Mouse (Mus musculus) forebrain, embryonic 16.5 days (tissue): ENCODE results near the gene Gins2. TPM values are rescaled to one million over a fixed set of nuclear protein-coding genes. Genes with fewer than 3 reads are reported as not detected.

ENCODE experiments used
- ATAC-seq: fragments of 200-750 bp; cut with Nextera tagmentation; 2 replicates; pipeline ENCODE4 v1.8.0; 2017; ENCODE audit warnings: mild to moderate bottlenecking, moderate library complexity
- H3K27ac ChIP-seq: fragments of 300-500 bp; sonication (generic); 2 replicates; pipeline ENCODE4 v1.5.1; 2014; ENCODE audit warnings: low read length, control low read depth
- H3K27me3 ChIP-seq: fragments of 300-500 bp; sonication (generic); replicated peaks from 2 replicates; pipeline ENCODE4 v1.6.1; 2014; ENCODE audit warnings: low read length; ENCODE audit not compliant: control insufficient read depth, insufficient read depth
- H3K36me3 ChIP-seq: fragments of 300-500 bp; sonication (generic); 2 replicates; pipeline ENCODE4 v1.6.1; 2014; ENCODE audit not compliant: control insufficient read depth, insufficient read depth
- H3K4me1 ChIP-seq: fragments of 300-500 bp; sonication (generic); replicated peaks from 2 replicates; pipeline ENCODE4 v1.6.1; 2014; ENCODE audit warnings: low read length; ENCODE audit not compliant: control insufficient read depth, insufficient read depth
- H3K4me2 ChIP-seq: fragments of 300-500 bp; sonication (generic); 2 replicates; pipeline ENCODE4 v1.6.1; 2014; ENCODE audit warnings: mild to moderate bottlenecking, low read length, control low read depth
- H3K4me3 ChIP-seq: fragments of 300-500 bp; sonication (generic); replicated peaks from 2 replicates; pipeline ENCODE4 v1.5.1; 2014; ENCODE audit warnings: mild to moderate bottlenecking, low read length, control low read depth
- H3K9ac ChIP-seq: fragments of 300-500 bp; sonication (generic); replicated peaks from 2 replicates; pipeline ENCODE4 v1.6.1; 2014; ENCODE audit warnings: low read depth, low read length, control low read depth
- H3K9me3 ChIP-seq: fragments of 300-500 bp; sonication (generic); 2 replicates; pipeline ENCODE4 v1.6.1; 2016; ENCODE audit warnings: low read length; ENCODE audit not compliant: control insufficient read depth
- WGBS: fragments of 180-500 bp; shearing (Covaris S2); extraction: QIAGEN DNeasy Blood & Tissue Kit; methylation state at CpG from one replicate; pipeline ENCODE4 v1.1.7; 2014; 5-methylcytosine and 5-hydroxymethylcytosine counted together
- polyA plus RNA-seq: library from polyadenylated mRNA; unstranded; fragments of >200 nt; fragmentation: Nextera tagmentation; extraction: Ambion mirVana; gene quantifications from 2 replicates; pipeline ENCODE4 v1.2.1, GENCODE M21; 2015

Gins2 gene
- 23.1 and 24.3 TPM in 2 replicates for polyA plus RNA-seq

GRCm38 (mm10) chr8:120588908-120589771 is at the start of gene Gins2:
Gene Gins2, minus strand, starts transcription at chr8:120589304.
- Histone ChIP-seq H3K27ac (peak within 1 kb of the TSS; percentile 49), H3K4me3 (peak within 1 kb of the TSS; percentile 64), H3K9ac (peak within 1 kb of the TSS; percentile 66), H3K4me2 (peak within 1 kb of the TSS; percentile 96), H3K9me3 (no peaks in the 10 kb centered on the region), H3K36me3 (no peaks in the 10 kb centered on the region), H3K27me3 (no peaks in the 10 kb centered on the region), H3K4me1 (peaks cover 24% of the 10 kb centered on the region)
- under 1% methylated on average over 67 of the region's 67 CpGs for WGBS
- ATAC-seq, result peak; percentile 98

- peak overlapping the region; percentile 97 for H3K4me2 ChIP-seq
- under 1% methylated on average over 39 of the region's 42 CpGs for WGBS
- H3K27ac ChIP-seq, result no peak overlapping the region
- no peaks in the 10 kb centered on the region for H3K9me3 ChIP-seq
- ATAC-seq, result peak; percentile 57
- no peaks in the 10 kb centered on the region for H3K36me3 ChIP-seq
- H3K4me1 ChIP-seq, result peaks cover 8% of the 10 kb centered on the region
- H3K27me3 ChIP-seq, result peaks cover 17% of the 10 kb centered on the region
- peak overlapping the region; percentile 70 for H3K9ac ChIP-seq
- H3K4me3 ChIP-seq, result peak overlapping the region; percentile 64
Observed at GRCm38 (mm10) chr8:120634329-120634839, 45.3 kb upstream of the Gins2 start.

- no peaks in the 10 kb centered on the region for H3K9me3 ChIP-seq
- WGBS, result 1% methylated on average over 44 of the region's 44 CpGs
- peak overlapping the region; percentile 70 for H3K9ac ChIP-seq
- peak overlapping the region; percentile 97 for H3K4me2 ChIP-seq
- no peak overlapping the region for H3K27ac ChIP-seq
- no peaks in the 10 kb centered on the region for H3K36me3 ChIP-seq
- peaks cover 17% of the 10 kb centered on the region for H3K27me3 ChIP-seq
- H3K4me3 ChIP-seq, result peak overlapping the region; percentile 64
- ATAC-seq, result peak; percentile 25; the same call in 1 of the 2 replicates
- peaks cover 8% of the 10 kb centered on the region for H3K4me1 ChIP-seq
Observed at GRCm38 (mm10) chr8:120633665-120634271, 44.7 kb upstream of the Gins2 start.

GRCm38 (mm10) chr8:120632969-120633664 is 44.0 kb upstream of the Gins2 start:
- Histone ChIP-seq H3K4me2 (peak overlapping the region; percentile 97), H3K9me3 (no peaks in the 10 kb centered on the region), H3K4me1 (peaks cover 8% of the 10 kb centered on the region), H3K4me3 (peak overlapping the region; percentile 64), H3K27ac (no peak overlapping the region), H3K27me3 (peaks cover 17% of the 10 kb centered on the region), H3K9ac (peak overlapping the region; percentile 70), H3K36me3 (no peaks in the 10 kb centered on the region)
- WGBS, result 34% methylated on average over 17 of the region's 17 CpGs
- ATAC-seq, result 0 out of 2 replicates have a peak, but pooled peaks have one; percentile 7

DNA sequence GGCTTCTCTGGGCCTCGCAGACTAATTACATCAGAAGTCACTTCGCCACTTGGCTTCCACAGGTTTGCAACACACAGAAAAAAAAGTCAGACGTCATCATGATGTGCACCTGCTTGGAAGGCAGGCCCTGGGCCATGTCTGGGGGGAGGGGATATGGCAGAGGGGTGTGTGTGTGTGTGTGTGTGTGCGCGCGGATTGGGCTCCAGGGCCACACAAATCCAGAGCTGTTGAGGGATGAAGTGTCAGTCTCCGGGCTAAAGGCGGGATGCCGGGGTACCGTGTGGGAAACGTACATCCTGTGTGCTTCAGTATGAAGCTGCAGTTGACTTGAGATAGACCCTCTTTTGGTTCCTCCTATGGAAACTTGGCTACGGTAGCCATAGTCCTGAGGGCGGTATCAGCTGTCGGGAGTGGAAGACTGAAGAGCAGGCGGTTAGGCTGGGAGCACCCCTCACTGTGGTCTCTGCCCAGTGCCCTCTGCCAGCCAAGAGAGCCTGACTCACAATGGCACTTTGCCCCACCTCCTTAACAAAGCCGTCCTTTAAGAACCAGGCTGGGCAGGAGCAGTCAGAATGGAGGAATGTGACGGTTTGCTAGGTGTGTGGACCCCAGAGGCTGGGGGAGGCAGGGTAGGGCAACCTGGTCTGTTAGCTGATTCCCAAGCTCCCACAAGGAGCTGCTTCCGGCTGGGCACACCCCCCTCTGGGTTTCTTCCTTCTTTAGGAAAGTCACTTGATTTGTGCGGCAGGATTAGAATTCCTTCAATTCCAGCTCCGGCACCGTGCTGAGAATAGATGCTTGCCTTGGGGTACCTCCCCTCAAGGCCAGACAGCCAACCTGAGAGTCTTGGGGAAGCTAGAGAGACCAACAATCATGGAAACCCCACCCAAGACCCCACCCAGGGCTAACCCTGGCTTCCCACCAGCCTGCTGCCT is 42.6 kb upstream of the Gins2 start:
- Histone ChIP-seq H3K27me3 (peaks cover 14% of the 10 kb centered on the region), H3K4me2 (no peak overlapping the region), H3K9me3 (no peaks in the 10 kb centered on the region), H3K36me3 (no peaks in the 10 kb centered on the region), H3K27ac (no peak overlapping the region), H3K4me1 (peaks cover 8% of the 10 kb centered on the region), H3K9ac (no peak overlapping the region), H3K4me3 (no peak overlapping the region)
- no peak for ATAC-seq
- 69% methylated on average over 21 of the region's 21 CpGs for WGBS

GRCm38 (mm10) chr8:120630848-120631247 is 41.7 kb upstream of the Gins2 start:
- WGBS, result 63% methylated on average over 6 of the region's 6 CpGs

DNA sequence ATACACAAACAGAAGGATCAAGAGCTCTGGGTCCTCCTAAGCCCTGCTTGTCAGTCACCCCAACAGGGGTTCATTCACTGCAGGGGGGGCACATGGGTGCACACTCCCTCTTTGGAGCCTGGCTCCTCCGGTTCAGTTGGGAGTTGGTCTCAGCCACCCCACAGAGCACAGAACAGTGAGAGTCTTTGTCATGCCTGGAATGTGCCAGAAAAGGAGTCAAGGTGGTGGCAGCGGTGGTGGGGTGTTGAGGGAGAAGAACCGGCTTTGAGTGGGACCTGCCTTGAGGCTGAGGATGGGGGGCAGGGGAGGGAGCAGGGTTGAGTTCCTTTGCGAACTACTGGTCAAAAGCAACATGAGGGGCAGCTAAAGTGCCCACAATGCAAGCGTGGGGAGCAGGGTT is 40.9 kb upstream of the Gins2 start:
- Histone ChIP-seq H3K27ac (no peak overlapping the region), H3K4me1 (peaks cover 8% of the 10 kb centered on the region), H3K9ac (no peak overlapping the region), H3K4me2 (no peak overlapping the region), H3K9me3 (no peaks in the 10 kb centered on the region), H3K36me3 (no peaks in the 10 kb centered on the region), H3K4me3 (no peak overlapping the region), H3K27me3 (peaks cover 8% of the 10 kb centered on the region)
- no peak for ATAC-seq
- 45% methylated on average over 5 of the region's 5 CpGs for WGBS

More at GRCm38 (mm10) chr8:120630848-120631247, 41.7 kb upstream of the Gins2 start:
- Histone ChIP-seq H3K4me2 (no peak overlapping the region), H3K9me3 (no peaks in the 10 kb centered on the region), H3K27ac (no peak overlapping the region), H3K4me3 (no peak overlapping the region), H3K4me1 (peaks cover 8% of the 10 kb centered on the region), H3K27me3 (peaks cover 14% of the 10 kb centered on the region), H3K36me3 (no peaks in the 10 kb centered on the region), H3K9ac (no peak overlapping the region)
- no peak for ATAC-seq

GRCm38 (mm10) chr8:120627298-120627697 is 38.2 kb upstream of the Gins2 start:
- WGBS, result 56% methylated on average over 5 of the region's 5 CpGs
- Histone ChIP-seq H3K4me3 (no peak overlapping the region), H3K9ac (no peak overlapping the region), H3K4me1 (no peaks in the 10 kb centered on the region), H3K9me3 (no peaks in the 10 kb centered on the region), H3K36me3 (no peaks in the 10 kb centered on the region), H3K27ac (no peak overlapping the region), H3K27me3 (no peaks in the 10 kb centered on the region), H3K4me2 (no peak overlapping the region)
- 0 out of 2 replicates have a peak, but pooled peaks have one; percentile 50 for ATAC-seq
